In genomic region chr2:72703238-72703637, GRCm38 (mm10) we compare ENCODE assay signal across 21 mouse cellular contexts.
DNase-seq lines count a peak whose midpoint lies in the region; ATAC-seq and TF ChIP-seq lines count a peak whose summit lies in the region.
"Had no signal": no experiment of that assay in that cellular context is flagged by ENCODE, and none has a peak within 500 bp of the region (broad histone marks: within the 10 kb centered on the region; RNA-seq: fewer than 3 reads in every experiment).

No protein-coding gene starts in this region.

- TF ChIP-seq CTCF in thymus, adult 2 months (IDR thresholded peaks at IDR 0.05; ENCODE audit: borderline replicate concordance, control insufficient read depth, extremely low read depth, insufficient read depth, low read length, poor library complexity): no peak

- no peak overlapping the region for H3K4me3 ChIP-seq in limb, embryonic 12.5 days (replicated peaks)
- no peak overlapping the region for H3K4me3 ChIP-seq in lung, embryonic 16.5 days (ENCODE audit: low read length)
- no peak overlapping the region for H3K4me3 ChIP-seq in thymus, adult 2 months (ENCODE audit: control insufficient read depth, insufficient read depth, low read length)
- no peak overlapping the region for H3K4me3 ChIP-seq in hindbrain, embryonic 10.5 days
- H3K4me3 ChIP-seq: embryonic facial prominence, embryonic 15.5 days; hindbrain, embryonic 15.5 days; limb, embryonic 15.5 days; liver, embryonic 15.5 days; megakaryocyte, embryonic 14.5 days; midbrain, embryonic 13.5 days had no signal

- H3K36me3 ChIP-seq in limb, embryonic 12.5 days: no peaks in the 10 kb centered on the region
- H3K36me3 ChIP-seq in lung, embryonic 16.5 days (ENCODE audit: control insufficient read depth, insufficient read depth, low read length): no peaks in the 10 kb centered on the region
- no peaks in the 10 kb centered on the region for H3K36me3 ChIP-seq in thymus, adult 2 months (ENCODE audit: control insufficient read depth, insufficient read depth, low read length)
- H3K36me3 ChIP-seq in hindbrain, embryonic 10.5 days: no peaks in the 10 kb centered on the region
- H3K36me3 ChIP-seq: embryonic facial prominence, embryonic 15.5 days; hindbrain, embryonic 15.5 days; limb, embryonic 15.5 days; liver, embryonic 15.5 days; midbrain, embryonic 13.5 days had no signal

- H3K27me3 ChIP-seq in limb, embryonic 12.5 days: no peaks in the 10 kb centered on the region
- H3K27me3 ChIP-seq in lung, embryonic 16.5 days (ENCODE audit: control insufficient read depth, insufficient read depth, low read depth, low read length): no peaks in the 10 kb centered on the region
- H3K27me3 ChIP-seq in thymus, adult 2 months (ENCODE audit: control insufficient read depth, insufficient read depth, low read length): no peaks in the 10 kb centered on the region
- H3K27me3 ChIP-seq in hindbrain, embryonic 10.5 days (ENCODE audit: insufficient read depth, poor library complexity, severe bottlenecking): no peaks in the 10 kb centered on the region
- H3K27me3 ChIP-seq: embryonic facial prominence, embryonic 15.5 days; limb, embryonic 15.5 days; liver, embryonic 15.5 days had no signal

- TF ChIP-seq POLR2A in thymus, adult 2 months (IDR thresholded peaks at IDR 0.05; ENCODE audit: control insufficient read depth, extremely low read depth, insufficient read depth, low read length, poor library complexity): no peak

- intact Hi-C loops in gastrocnemius, postnatal 14 days (cut with DNase I; ENCODE audit: low total_unique reads): no loop called here

- H3K4me1 ChIP-seq in limb, embryonic 12.5 days (replicated peaks): peaks cover 11% of the 10 kb centered on the region; the same call in 1 of the 2 replicates
- H3K4me1 ChIP-seq in lung, embryonic 16.5 days (replicated peaks; ENCODE audit: control insufficient read depth, insufficient read depth, low read length): peaks cover 12% of the 10 kb centered on the region
- H3K4me1 ChIP-seq in thymus, adult 2 months (replicated peaks; ENCODE audit: control insufficient read depth, insufficient read depth, low read length): no peaks in the 10 kb centered on the region
- peaks cover 19% of the 10 kb centered on the region for H3K4me1 ChIP-seq in hindbrain, embryonic 10.5 days (replicated peaks)
- H3K4me1 ChIP-seq: megakaryocyte, embryonic 14.5 days; midbrain, embryonic 13.5 days had no signal

- no peak overlapping the region for H3K4me2 ChIP-seq in limb, embryonic 12.5 days
- no peak overlapping the region for H3K4me2 ChIP-seq in lung, embryonic 16.5 days (ENCODE audit: low read depth, low read length)
- H3K4me2 ChIP-seq: embryonic facial prominence, embryonic 15.5 days; hindbrain, embryonic 15.5 days; limb, embryonic 15.5 days; liver, embryonic 15.5 days; midbrain, embryonic 13.5 days had no signal

- DNase-seq in gastrocnemius, adult 18-20 months (ENCODE audit: low spot score): peak; percentile 3
- DNase-seq in gastrocnemius, postnatal 14 days: no peak
- peak; percentile 41 to 54 for DNase-seq in lung, postnatal 4 days
- no peak for DNase-seq in thymus, adult 2 months
- no peak for DNase-seq in heart, adult 18-20 months
- DNase-seq in hindbrain, embryonic 10.5 days (ENCODE audit: low spot score): no peak
- DNase-seq: adrenal gland, postnatal 36 days; cerebellum, adult 9-11 months; heart, postnatal 36 days; kidney, postnatal 36 days; thymus, postnatal 25 days had no signal

- no peaks in the 10 kb centered on the region for H3K9me3 ChIP-seq in limb, embryonic 12.5 days
- no peaks in the 10 kb centered on the region for H3K9me3 ChIP-seq in lung, embryonic 16.5 days (ENCODE audit: control insufficient read depth, low read length)
- H3K9me3 ChIP-seq in hindbrain, embryonic 10.5 days: no peaks in the 10 kb centered on the region
- H3K9me3 ChIP-seq: embryonic facial prominence, embryonic 15.5 days; hindbrain, embryonic 15.5 days; limb, embryonic 15.5 days; liver, embryonic 15.5 days; megakaryocyte, embryonic 14.5 days; midbrain, embryonic 13.5 days had no signal

- no peak for ATAC-seq in limb, embryonic 12.5 days (ENCODE audit: insufficient number of reproducible peaks, insufficient read depth, low FRiP score, low TSS enrichment, low read depth)
- peak; percentile 91 for ATAC-seq in lung, embryonic 16.5 days (ENCODE audit: low read depth)
- ATAC-seq: forebrain, embryonic 14.5 days; intestine, postnatal 0 days; midbrain, embryonic 13.5 days had no signal

- peak overlapping the region; percentile 45; the same call in 1 of the 2 replicates for H3K27ac ChIP-seq in limb, embryonic 12.5 days
- peak overlapping the region; percentile 71 for H3K27ac ChIP-seq in lung, embryonic 16.5 days (ENCODE audit: low read length)
- no peak overlapping the region for H3K27ac ChIP-seq in thymus, adult 2 months (ENCODE audit: control insufficient read depth, insufficient read depth, low read length)
- H3K27ac ChIP-seq in hindbrain, embryonic 10.5 days: no peak overlapping the region
- H3K27ac ChIP-seq: embryonic facial prominence, embryonic 15.5 days; hindbrain, embryonic 15.5 days; limb, embryonic 15.5 days; liver, embryonic 15.5 days; midbrain, embryonic 13.5 days had no signal

- 60% methylated on average over 11 of the region's 11 CpGs for WGBS in limb, embryonic 12.5 days
- 41% methylated on average over 11 of the region's 11 CpGs for WGBS in lung, embryonic 16.5 days
- 91% methylated on average over 11 of the region's 11 CpGs for WGBS in thymus, adult 2 months
- WGBS in hindbrain, embryonic 10.5 days: 85% methylated on average over 11 of the region's 11 CpGs

- H3K9ac ChIP-seq in limb, embryonic 12.5 days (replicated peaks): no peak overlapping the region
- no peak overlapping the region for H3K9ac ChIP-seq in lung, embryonic 16.5 days (ENCODE audit: low read length)
- H3K9ac ChIP-seq: embryonic facial prominence, embryonic 15.5 days; hindbrain, embryonic 15.5 days; limb, embryonic 15.5 days; liver, embryonic 15.5 days; midbrain, embryonic 13.5 days had no signal

Comparison
In these comparisons a context has a peak if more than half of its experiments do, and no peak if none do; other contexts are left out.
1. DNase-seq: peak in gastrocnemius, adult 18-20 months (single experiment) and lung, postnatal 4 days (2 of 2); none in gastrocnemius, postnatal 14 days (single experiment), thymus, adult 2 months (single experiment), heart, adult 18-20 months (0 of 2) and hindbrain, embryonic 10.5 days (single experiment).
2. H3K27ac ChIP-seq: peak in limb, embryonic 12.5 days (single experiment) and lung, embryonic 16.5 days (single experiment); none in thymus, adult 2 months (single experiment) and hindbrain, embryonic 10.5 days (single experiment).